Mouse (Mus musculus) limb, embryonic 11.5 days (tissue): ENCODE results near the gene Abhd8. TPM values are rescaled to one million over a fixed set of nuclear protein-coding genes. Genes with fewer than 3 reads are reported as not detected.

Source experiments
- ATAC-seq: fragments of 200-750 bp; cut with Nextera tagmentation; 2 replicates; pipeline ENCODE4 v1.8.0; 2017; ENCODE audit warnings: low read depth; ENCODE audit not compliant: insufficient number of reproducible peaks, low FRiP score, low TSS enrichment
- DNase-seq: peaks from one replicate; pipeline ENCODE4 v3.0.0-alpha.2; 2015; ENCODE audit warnings: low spot score
- H3K27ac ChIP-seq: fragments of 300-500 bp; sonication (generic); replicated peaks from 2 replicates; pipeline ENCODE4 v1.5.1; 2014; ENCODE audit warnings: low read depth, mild to moderate bottlenecking, low read length
- H3K27me3 ChIP-seq: fragments of 300-500 bp; sonication (generic); 2 replicates; pipeline ENCODE4 v1.6.1; 2014; ENCODE audit warnings: mild to moderate bottlenecking, low read length, mixed read lengths; ENCODE audit not compliant: control insufficient read depth, insufficient read depth
- H3K36me3 ChIP-seq: fragments of 300-500 bp; sonication (generic); 2 replicates; pipeline ENCODE4 v1.6.1; 2014; ENCODE audit warnings: mild to moderate bottlenecking, low read length, moderate library complexity, mixed read lengths; ENCODE audit not compliant: control insufficient read depth, insufficient read depth
- H3K4me1 ChIP-seq: fragments of 300-500 bp; sonication (generic); 2 replicates; pipeline ENCODE4 v1.6.1; 2014; ENCODE audit warnings: low read length, mixed read lengths; ENCODE audit not compliant: control insufficient read depth, insufficient read depth
- H3K4me2 ChIP-seq: fragments of 300-500 bp; sonication (generic); 2 replicates; pipeline ENCODE4 v1.6.1; 2014; ENCODE audit warnings: low read depth, mild to moderate bottlenecking, moderate library complexity; ENCODE audit not compliant: severe bottlenecking
- H3K4me3 ChIP-seq: fragments of 300-500 bp; sonication (generic); 2 replicates; pipeline ENCODE4 v1.5.1; 2014; ENCODE audit warnings: low read depth, low read length
- H3K9ac ChIP-seq: fragments of 300-500 bp; sonication (generic); 2 replicates; pipeline ENCODE4 v1.6.1; 2014; ENCODE audit warnings: mild to moderate bottlenecking, low read length
- H3K9me3 ChIP-seq: fragments of 300-500 bp; sonication (generic); 2 replicates; pipeline ENCODE4 v1.6.1; 2016; ENCODE audit warnings: low read length; ENCODE audit not compliant: control insufficient read depth
- WGBS: fragments of 180-500 bp; shearing (Covaris S2); extraction: QIAGEN DNeasy Blood & Tissue Kit; methylation state at CpG from one replicate; pipeline ENCODE4 v1.1.7; 2014; 5-methylcytosine and 5-hydroxymethylcytosine counted together
- polyA plus RNA-seq: library from polyadenylated mRNA; unstranded; fragments of >200 nt; fragmentation: Nextera tagmentation; extraction: Ambion mirVana; gene quantifications from 2 replicates; pipeline ENCODE4 v1.2.1, GENCODE M21; 2014

Abhd8 gene
- polyA plus RNA-seq, result 38.7 and 43.4 TPM in 2 replicates

DNA sequence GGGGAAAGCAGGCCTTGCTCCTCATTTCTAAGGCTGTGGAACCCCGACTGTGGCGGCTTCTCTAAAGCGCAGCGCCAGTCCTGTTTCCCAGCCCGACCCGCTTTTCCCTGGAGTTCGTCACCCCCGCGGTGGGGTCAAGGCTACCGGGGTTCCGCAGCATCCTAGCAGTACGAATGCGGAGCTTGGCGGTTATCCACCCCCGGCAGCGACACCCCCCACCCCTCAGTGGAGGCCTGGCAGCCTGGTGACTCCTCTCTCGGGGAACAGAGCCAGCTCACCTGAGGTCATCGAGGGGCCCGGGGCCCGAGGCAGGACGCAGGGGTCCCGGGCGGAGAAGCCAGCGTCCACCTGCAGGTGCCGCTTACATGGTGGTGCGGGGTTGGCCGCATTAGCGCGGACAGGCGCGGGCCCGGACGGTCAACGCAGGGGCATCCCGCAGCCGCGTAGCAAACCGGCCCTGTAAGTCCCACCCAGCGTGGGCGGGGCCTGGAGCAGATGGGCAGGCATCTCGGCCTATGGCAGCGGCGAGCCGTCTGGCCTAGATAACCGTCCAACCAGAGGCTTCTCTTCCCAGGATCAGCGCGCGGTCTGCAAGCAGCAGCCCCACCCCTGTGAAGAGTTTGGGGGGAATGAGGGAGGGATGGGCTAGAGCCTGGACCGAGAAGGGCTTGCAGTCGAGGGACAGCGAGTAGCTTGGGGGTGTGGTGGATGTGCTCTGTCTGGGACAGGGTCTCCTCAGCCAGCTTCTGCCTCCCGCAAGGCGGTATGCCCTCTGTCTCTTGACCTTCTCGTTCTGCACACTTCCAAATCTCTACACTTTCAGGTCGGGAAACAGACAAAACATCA is at the start of gene Abhd8:
Abhd8 (minus strand) TSS at position 468 of the 846 bp plus-strand sequence.
- peak within 1 kb of the TSS; percentile 90 for H3K4me2 ChIP-seq
- peak; percentile 98 for DNase-seq
- peaks cover 14% of the 10 kb centered on the region for H3K4me1 ChIP-seq
- H3K27me3 ChIP-seq, result peaks cover 3% of the 10 kb centered on the region; the same call in 1 of the 2 replicates
- ATAC-seq, result peak; percentile 81
- WGBS, result under 1% methylated on average over 54 of the region's 55 CpGs
- H3K4me3 ChIP-seq, result peak within 1 kb of the TSS; percentile 85
- peaks cover 8% of the 10 kb centered on the region; the same call in 1 of the 2 replicates for H3K36me3 ChIP-seq
- no peaks in the 10 kb centered on the region for H3K9me3 ChIP-seq
- H3K27ac ChIP-seq, result no peak within 1 kb of the TSS
- peak within 1 kb of the TSS; percentile 77 for H3K9ac ChIP-seq

DNA sequence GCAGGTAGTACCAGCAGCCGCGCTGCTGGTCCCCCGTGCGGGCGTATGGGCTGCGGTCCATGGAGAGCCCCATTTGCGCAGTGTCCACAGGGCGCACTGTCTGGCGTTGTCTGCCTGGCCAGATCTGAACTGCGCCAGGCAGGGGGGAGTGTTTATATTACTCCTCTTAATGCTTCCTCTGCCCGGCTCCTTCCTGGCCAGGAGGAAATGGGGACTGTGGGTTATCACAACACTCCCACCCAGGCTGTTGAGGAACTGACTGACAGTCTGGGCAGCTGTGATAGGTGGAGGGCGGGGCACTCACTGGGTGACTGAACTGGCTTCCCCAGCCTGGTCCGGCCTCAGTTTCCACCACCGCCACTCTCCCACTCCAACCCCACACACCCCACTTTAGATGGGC is 48.2 kb upstream of the Abhd8 start, which contains the start of gene Plvap:
Plvap (minus strand) TSS at position 109 of the 400 bp plus-strand sequence.
- no peak within 1 kb of the TSS for H3K9ac ChIP-seq
- H3K27ac ChIP-seq, result no peak within 1 kb of the TSS
- H3K4me1 ChIP-seq, result no peaks in the 10 kb centered on the region
- H3K9me3 ChIP-seq, result no peaks in the 10 kb centered on the region
- DNase-seq (no peak), ATAC-seq (no peak)
- peaks cover 25% of the 10 kb centered on the region for H3K27me3 ChIP-seq
- WGBS, result 52% methylated on average over 12 of the region's 14 CpGs
- H3K4me2 ChIP-seq, result no peak within 1 kb of the TSS
- no peak within 1 kb of the TSS for H3K4me3 ChIP-seq
- H3K36me3 ChIP-seq, result no peaks in the 10 kb centered on the region

DNA sequence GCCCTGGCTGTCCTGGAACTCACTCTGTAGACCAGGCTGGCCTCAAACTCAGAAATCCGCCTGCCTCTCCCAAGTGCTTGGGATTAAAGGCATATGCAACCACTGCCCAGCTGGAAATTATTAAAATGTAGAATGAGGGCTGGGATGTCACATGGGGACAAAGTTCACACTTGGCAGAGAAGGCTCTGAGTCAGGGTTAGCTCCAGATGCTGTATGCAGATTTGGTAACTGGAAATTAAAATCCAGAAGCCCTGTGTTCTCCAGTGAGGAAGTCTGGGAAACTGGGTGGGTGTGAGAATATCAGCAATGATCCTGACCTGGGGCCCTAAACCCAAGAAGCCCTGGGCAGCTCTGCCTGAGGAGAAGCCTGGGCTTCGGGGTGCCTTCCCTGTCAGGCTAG is 45.9 kb upstream of the Abhd8 start:
- no peak overlapping the region for H3K4me3 ChIP-seq
- no peaks in the 10 kb centered on the region for H3K9me3 ChIP-seq
- no peaks in the 10 kb centered on the region for H3K4me1 ChIP-seq
- H3K4me2 ChIP-seq, result peak overlapping the region; percentile 15; the same call in 1 of the 2 replicates
- peaks cover 27% of the 10 kb centered on the region for H3K27me3 ChIP-seq
- H3K27ac ChIP-seq, result no peak overlapping the region
- WGBS, result 40% methylated on average over 2 of the region's 2 CpGs
- no peaks in the 10 kb centered on the region for H3K36me3 ChIP-seq
- H3K9ac ChIP-seq, result no peak overlapping the region
- ATAC-seq, result no peak
- DNase-seq, result no peak

DNA sequence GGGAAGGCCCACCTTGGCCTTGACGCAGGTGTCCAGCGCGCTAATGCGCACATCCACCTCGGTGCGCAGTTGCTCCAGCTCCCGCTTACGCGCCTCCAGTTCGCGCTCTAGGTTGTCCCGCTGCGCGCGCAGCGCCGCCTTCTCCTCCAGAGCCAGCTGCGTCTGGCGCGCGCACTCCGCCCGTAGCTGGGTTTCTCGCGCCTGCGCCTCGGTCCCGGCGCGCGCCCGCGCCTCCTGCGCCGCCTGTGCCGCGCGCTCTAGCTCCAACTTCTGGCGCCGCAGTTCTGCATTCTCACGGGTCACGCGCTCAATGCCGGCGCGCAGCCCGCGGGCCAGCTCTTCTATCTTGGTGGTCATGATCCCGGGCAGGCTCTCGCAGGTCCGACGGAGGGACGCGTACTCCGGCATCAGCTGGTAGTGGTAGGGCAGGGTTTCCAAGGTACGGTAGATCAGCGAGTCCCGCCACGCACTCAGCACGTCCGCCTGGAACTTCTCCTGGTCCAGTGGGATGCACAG is 44.2 kb upstream of the Abhd8 start:
- Histone ChIP-seq H3K27ac (no peak overlapping the region), H3K27me3 (peaks cover 27% of the 10 kb centered on the region), H3K4me2 (peak overlapping the region; percentile 77), H3K4me1 (no peaks in the 10 kb centered on the region), H3K9ac (peak overlapping the region; percentile 47), H3K4me3 (peak overlapping the region; percentile 43), H3K36me3 (no peaks in the 10 kb centered on the region), H3K9me3 (no peaks in the 10 kb centered on the region)
- under 1% methylated on average over 61 of the region's 61 CpGs for WGBS
- DNase-seq (peak; percentile 88), ATAC-seq (peak; percentile 65)

DNA sequence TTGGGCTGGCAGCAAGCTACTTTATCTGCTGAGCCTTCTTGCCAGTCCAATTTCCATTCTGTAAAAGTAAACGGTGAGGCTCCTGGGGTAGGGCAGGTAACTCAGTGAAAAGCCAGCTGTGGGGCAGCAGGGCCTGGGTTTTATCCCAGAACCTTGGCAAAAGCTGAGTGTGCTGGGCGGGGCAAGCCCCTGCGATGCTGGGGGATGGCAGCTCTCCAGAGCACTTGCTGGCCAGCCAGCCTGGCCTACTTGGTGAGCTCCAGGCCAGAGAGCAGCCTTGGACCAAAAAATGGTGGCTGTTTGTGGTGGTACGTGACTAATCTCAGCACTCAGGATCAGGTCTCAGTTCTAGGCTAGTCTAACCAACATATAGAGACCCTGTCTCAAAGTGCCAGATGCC is 42.5 kb upstream of the Abhd8 start:
- DNase-seq (no peak), ATAC-seq (no peak)
- H3K4me3 ChIP-seq, result no peak overlapping the region
- no peaks in the 10 kb centered on the region for H3K36me3 ChIP-seq
- no peaks in the 10 kb centered on the region for H3K9me3 ChIP-seq
- H3K27me3 ChIP-seq, result peaks cover 27% of the 10 kb centered on the region
- H3K4me1 ChIP-seq, result no peaks in the 10 kb centered on the region
- no peak overlapping the region for H3K9ac ChIP-seq
- H3K4me2 ChIP-seq, result no peak overlapping the region
- H3K27ac ChIP-seq, result no peak overlapping the region
- WGBS, result 87% methylated on average over 4 of the region's 4 CpGs

DNA sequence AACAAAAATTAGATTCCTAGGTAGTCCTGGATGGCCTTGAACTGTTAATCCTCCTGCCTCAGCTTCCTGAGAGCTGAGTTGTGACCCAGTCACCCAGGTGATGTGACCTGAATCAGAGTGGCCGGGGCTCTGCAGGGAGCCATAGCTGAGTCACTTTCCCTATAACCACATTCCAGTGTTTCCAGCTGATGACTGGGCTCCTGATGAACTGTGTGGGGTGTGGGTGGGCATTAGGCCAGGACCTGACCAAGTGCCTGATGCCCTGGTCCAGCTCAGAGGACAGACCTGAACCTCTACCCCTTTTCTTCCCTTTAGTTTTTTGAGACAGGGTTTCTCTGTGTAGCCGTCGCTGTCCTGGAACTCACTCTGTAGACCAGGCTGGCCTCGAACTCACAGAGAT is 41.9 kb upstream of the Abhd8 start:
- no peaks in the 10 kb centered on the region for H3K36me3 ChIP-seq
- no peak overlapping the region for H3K27ac ChIP-seq
- no peaks in the 10 kb centered on the region for H3K4me1 ChIP-seq
- DNase-seq, result no peak
- no peak for ATAC-seq
- no peak overlapping the region for H3K4me3 ChIP-seq
- no peak overlapping the region for H3K4me2 ChIP-seq
- H3K9ac ChIP-seq, result no peak overlapping the region
- H3K27me3 ChIP-seq, result peaks cover 27% of the 10 kb centered on the region
- WGBS, result 94% methylated on average over 4 of the region's 4 CpGs
- no peaks in the 10 kb centered on the region for H3K9me3 ChIP-seq

DNA sequence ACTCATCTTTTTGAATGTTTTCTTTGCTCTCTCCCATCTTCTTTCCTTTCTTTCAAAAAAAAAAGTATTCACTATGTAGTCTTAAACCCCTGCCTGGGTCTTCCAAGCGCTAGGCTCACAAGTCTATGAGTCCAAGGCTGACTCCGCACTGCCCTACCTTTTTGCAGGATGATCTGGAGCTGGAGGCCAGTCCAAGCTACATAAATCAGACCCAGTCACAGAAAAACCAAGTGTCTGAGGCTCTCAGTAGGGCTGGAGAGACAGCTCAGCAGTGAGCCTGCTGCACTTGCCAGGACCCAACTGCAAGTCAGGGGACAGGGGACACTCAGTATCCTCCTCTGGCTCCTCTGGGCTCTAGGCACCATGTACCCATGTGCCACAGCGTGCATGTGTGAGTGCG is 40.9 kb upstream of the Abhd8 start:
- peaks cover 26% of the 10 kb centered on the region for H3K27me3 ChIP-seq

DNA sequence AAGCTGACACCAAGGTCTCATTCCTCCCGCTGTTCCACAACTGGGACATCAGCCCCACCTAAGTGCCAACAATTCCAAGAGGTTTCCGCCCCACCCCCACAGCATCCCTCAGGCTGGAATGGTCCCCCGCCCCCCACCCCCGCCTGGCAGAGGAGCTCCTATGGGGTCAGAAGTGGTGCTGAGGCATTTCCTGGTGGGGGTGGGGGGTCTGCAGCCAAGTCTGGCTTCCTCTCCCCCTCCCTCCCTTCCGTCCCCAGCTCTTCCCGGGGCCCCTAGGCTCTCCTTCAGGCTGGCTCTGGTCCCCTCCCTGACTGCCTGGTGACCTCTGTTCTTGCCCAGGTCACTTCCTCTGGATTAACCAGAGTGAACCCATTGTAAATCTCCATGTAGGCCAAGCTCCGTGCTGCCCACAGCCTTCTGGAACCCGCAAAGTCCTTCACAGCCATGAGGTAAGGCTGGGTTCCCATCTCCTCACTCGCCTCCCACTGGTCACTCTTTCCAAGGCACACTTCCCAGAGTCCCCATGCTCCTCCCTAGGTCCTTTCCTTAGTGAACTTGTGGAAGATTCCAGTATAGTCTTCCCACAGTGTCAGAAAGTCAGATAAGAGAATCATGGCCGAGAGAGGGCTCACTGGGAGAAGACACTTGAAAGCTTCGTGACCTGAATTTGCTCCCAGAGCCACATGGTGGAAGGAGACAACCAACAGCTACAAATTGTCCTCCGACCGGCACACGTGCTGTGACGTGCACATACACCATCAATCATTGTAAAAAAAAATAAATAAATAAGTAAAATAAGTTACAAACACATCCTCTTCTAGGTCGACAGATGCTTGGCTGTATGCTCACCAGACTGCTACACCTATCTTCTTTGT is 35.6 kb upstream of the Abhd8 start:
- 25% methylated on average over 14 of the region's 16 CpGs for WGBS
- Histone ChIP-seq H3K4me3 (no peak overlapping the region), H3K36me3 (peaks cover 1% of the 10 kb centered on the region), H3K4me2 (peak overlapping the region; percentile 7; the same call in 1 of the 2 replicates), H3K27ac (peak overlapping the region; percentile 62), H3K9me3 (no peaks in the 10 kb centered on the region), H3K27me3 (no peaks in the 10 kb centered on the region), H3K9ac (0 out of 2 replicates have a peak overlapping the region, but pooled peaks have one; percentile 12), H3K4me1 (peaks cover 35% of the 10 kb centered on the region)
- ATAC-seq (no peak), DNase-seq (peak; percentile 57)

More for the DNA sequence above, 40.9 kb upstream of the Abhd8 start:
- 85% methylated on average over 4 of the region's 4 CpGs for WGBS
- Histone ChIP-seq H3K9ac (no peak overlapping the region), H3K27ac (no peak overlapping the region), H3K9me3 (no peaks in the 10 kb centered on the region), H3K4me2 (no peak overlapping the region), H3K4me3 (no peak overlapping the region), H3K36me3 (no peaks in the 10 kb centered on the region), H3K4me1 (peaks cover 3% of the 10 kb centered on the region; the same call in 1 of the 2 replicates)
- ATAC-seq (no peak), DNase-seq (no peak)
